Mouse (Mus musculus): ENCODE results near the gene 2010300C02Rik.
"Not testable (repeated sequence)": the region's sequence is repeated elsewhere in the genome, so short reads cannot be mapped to it uniquely, and the experiment has no call there.

The 2010300C02Rik gene

DNA sequence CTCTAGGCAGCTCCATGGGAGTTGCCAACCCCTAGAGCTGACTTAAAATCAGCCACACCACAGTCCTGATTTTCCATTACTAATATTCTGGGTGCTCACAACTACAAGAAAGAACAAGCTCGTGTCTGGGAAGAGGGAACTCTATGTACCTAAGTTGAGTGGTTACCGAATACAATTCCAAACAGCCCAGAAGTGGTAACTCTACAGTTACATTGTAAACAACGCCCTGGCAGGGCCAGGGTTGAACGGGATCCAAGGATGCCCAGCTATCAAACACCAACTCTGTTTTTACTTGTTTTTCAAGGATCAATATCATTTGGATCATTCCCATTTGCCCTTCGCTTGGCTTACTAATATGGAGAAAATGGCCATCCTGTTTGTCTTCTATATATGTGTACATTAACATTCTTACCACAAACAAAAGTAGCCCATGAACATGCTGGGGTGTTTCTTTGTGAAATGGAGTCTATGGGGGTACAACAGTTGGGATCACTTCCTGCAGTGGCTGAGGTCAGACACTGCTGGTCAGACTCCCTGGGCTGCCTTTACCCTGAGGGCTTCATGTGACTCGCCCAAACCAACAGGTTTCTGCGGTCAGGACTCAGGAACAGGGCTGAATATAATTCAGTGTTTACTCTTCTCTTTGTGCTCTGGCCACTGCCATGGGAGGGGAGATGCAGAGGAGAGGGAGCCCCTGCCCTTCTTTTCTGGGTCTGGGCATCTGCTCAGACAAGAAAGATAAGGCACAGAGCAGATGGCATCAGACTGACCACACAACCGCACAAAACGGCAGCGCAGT, 89.3 kb downstream of the 2010300C02Rik start:
- intact Hi-C loops (cut with DNase I): loop anchor here (5.0 kb wide), 1 partner anchor 358 kb away; no protein-coding TSS in a partner anchor

DNA sequence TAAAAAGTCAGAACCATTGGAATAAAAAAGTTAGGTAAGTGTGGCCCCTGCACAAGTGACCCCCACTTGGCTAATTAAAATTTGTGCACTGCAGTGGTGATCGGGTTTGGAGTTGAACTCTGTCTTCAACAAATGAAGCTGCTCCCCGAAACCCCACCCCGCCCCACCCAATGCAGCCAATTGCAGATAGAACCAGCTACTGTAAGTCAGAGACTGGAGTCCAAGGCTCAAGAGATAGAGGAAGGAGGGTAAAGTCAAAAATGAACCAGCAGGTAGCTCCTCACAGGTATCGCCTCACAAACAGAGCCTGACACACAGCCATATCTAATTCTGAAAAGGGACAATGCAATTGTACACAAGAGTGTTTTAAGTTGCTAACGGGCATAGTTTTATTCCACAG, 90.0 kb downstream of the 2010300C02Rik start:
- intact Hi-C loops (cut with DNase I): loop anchor here (5.0 kb wide), 1 partner anchor 358 kb away; no protein-coding TSS in a partner anchor

DNA sequence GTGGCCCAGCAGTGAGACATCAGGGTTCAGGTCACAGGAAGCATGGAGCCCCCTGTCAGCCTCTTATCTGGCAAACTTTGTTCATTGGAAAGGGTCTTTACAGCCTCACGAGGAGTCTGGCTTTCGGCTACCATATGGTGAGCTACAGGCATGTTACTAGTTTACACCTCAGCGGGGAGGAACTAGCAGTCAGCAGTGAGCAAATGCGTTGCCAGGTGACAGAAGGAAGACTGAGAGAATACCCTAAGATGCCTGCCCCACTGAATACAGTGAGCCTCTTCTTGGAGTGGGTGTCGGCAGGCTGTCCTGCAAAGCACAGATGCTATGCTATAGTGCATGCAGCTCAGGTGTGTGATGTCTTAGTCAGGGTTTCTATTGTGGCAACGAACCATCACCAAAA, 91.1 kb downstream of the 2010300C02Rik start:
- intact Hi-C loops (cut with DNase I): no loop called here

DNA sequence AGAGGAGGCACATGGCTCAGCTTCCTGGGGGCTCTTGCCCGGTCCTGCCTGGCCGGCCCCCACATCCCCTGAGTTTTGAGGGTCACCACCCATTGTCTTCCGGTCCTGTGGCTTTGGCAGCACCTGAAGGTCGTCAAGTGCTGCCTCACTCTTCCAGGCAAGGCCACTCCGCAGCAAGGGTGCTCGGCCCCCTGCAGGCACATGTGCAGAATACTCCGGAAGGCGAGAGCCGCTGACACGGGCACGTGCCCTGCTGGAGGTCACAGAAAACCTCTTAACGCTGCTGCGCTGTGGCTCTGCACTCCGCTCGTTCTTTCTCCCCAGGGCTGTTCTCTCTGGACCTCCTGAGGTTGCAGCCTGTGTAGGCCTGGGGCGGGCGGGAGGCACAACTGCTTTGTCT, 95.7 kb downstream of the 2010300C02Rik start:
- intact Hi-C loops (cut with DNase I): no loop called here

DNA sequence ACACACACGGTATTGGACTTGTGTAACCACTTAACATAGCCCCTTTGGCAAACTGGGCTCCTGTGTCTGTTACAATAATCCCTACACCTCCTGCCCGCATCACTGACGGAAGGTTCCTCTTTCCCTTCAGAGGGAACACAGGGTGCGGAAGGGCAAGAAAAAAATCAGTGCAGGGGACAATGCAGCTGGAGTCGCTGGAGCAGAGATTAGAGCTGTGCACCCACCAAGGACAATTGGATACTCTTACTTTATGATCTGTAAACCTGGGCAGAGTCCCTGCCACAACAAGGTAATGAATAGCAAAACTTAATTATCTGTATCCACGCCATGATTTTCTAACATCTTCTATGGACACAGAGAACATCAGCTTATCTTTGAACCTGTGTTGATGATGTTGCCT, 97.8 kb downstream of the 2010300C02Rik start:
- intact Hi-C loops (cut with DNase I): no loop called here

DNA sequence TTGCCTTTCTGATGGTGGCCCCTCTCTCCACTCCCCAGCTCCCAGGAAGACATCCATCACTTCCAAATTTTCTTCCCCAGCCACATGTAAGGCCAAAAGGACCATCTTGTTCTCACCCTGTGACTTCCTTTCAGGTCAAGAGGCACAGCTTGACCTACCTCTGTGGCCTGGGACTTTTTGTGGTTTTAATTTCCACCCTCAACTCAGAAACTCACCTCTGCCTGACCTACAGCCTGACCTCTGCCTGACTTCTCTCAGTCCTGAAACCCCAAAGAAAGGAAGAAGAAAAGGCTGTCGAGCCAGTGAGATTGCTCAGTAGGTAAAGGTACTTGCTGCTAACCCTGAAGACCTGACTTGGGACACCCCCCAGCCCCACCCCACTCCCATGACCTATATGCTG, 100.3 kb downstream of the 2010300C02Rik start:
- intact Hi-C loops (cut with DNase I): no loop called here

DNA sequence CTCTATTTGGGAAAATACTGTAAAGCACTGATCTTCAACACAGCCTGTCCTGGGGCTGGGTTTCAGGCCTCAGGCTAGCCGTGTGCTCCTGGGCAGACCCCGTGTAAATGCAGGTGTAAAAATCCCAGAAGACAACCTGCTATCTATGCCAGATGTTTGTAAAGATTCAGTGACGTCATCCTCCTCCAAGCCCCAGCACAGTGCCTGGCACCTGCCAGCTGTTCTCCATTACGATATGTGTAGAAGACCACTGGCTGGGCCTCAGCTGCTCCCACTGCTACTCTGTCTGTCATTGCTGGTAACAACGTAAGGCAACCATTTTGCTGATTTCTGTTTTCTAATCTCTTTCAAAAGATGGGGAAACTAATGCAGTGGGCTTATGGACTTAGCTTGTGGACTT, 102.8 kb downstream of the 2010300C02Rik start:
- intact Hi-C loops (cut with DNase I): no loop called here

DNA sequence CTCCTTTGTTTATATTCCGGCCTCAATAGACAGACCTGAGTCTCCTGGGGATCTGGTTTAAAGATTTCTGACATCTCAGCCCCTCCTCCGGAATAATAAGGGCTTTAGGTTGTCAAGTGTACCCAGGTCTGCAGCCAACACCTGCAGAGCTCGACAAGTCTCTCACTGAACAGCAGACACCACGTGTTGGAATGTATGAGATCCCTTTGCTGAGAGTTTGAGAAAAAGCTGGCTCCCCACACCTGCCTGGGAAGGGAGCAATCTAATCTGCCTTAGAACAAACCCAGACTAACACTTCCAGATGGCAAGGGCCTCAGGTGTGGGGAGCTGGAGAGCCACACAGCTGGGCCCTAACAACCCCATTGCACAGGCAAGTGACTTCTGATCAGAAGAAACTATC, 103.3 kb downstream of the 2010300C02Rik start:
- intact Hi-C loops (cut with DNase I): no loop called here

DNA sequence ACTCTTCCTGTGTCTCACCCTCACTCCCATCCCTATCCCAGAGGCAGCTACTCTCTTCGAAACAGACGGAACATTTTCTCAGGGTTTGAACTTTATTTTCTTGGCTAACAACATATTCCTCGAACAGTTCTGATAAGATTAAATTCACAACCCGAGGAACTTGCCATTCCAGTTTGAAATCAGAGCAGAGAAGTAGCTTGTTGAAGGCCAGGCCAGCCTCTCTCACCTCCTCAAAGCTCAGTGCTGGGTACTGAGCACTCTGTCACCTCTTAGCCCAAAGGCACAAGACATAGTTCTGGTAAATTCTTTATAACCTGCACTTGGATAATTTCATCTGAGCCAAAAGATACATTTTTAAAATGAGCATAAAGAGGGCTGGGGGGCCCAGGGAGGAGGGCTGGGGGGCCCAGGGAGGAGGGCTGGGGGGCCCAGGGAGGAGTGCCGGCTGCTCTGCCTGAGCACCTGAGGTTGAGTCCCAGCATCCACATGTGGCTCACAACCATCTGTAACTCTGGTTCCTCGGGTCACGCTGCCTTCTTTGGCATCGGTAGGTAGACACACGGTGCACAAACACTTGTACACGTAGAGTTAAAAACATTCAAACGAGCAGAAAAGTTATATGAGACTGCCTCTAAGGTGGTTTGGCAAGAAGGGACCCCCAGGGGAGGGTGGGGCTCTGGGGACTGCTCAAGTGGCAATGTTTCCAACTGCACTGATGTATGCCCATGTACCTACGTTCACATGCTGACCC, 104.4 kb downstream of the 2010300C02Rik start:
- intact Hi-C loops (cut with DNase I): no loop called here

DNA sequence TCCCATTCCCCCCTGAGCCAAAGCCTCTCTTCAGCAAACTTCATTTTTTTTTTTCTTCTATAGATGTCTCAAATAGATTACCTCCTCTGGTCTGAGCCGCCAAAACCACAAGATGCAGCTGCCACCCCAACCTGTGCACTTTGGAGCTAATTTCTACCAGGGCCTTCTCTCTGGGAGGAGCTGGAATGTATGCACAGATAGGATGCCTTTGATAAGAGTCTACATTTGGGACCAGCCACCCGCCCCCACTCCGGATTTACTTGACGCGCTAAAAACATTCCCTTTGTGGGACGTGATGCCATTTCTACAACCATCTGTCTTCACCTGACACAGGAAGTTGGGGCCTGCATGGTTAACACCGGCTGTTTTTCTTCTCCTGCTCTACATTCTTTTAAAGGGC, 105.0 kb downstream of the 2010300C02Rik start:
- intact Hi-C loops (cut with DNase I): no loop called here

DNA sequence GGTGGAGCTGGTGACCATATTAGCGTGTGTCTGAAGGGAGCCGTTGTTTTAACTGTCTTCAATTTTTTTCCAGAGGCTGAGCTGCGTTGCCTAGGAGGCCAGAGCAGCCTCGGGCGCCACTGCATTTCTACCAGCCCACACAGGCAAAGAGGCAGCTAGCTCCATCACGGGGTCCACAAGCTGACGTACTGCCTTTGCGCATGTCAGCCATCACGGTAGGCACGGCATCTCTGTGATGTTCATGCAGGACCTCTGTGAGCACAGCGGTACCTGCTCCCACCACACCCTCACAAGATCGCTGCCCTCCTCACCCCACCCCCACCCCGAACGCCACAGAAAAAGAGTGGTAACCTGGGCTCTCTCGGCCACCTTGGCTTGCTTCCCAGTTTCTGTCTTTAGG, 105.8 kb downstream of the 2010300C02Rik start:
- intact Hi-C loops (cut with DNase I): no loop called here

DNA sequence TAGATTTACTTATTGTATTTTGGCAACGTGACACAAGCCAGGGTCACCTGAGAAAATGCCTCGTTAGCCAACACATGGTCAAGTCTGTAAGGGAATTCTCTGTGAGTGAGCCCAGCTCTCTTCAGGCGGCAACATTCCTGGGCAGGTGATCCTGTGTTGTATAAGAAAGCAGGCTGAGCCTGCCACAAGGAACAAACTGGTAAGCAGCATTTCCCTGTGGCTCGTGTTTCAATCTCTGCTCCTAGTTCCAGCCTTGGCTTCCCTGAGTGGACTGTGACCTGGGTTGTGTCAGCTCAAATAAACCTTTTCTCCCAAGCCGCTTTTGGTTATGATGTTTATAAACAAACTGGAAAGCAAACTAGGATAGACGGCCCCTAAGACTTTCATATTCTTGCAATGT, 108.9 kb downstream of the 2010300C02Rik start:
- intact Hi-C loops (cut with DNase I): no loop called here

DNA sequence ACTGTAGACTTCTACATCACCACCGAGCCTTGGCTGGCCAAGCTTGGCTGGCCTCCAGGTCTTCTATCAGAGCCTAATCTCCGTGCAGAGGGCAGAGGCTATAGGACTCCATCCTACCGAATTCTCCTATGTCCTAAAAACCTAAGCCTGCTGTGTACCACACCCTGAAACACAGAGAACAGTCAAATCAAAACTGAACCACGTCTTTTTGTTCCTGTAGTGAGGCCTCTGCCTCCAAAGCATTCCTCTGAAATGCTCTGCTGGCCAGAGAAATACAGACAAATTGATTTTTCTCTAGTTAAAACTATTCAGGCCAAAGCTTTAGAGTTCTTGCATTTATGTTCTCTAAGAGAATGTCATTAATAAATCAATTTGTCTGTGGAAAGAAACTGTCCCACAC, 109.6 kb downstream of the 2010300C02Rik start:
- intact Hi-C loops (cut with DNase I): no loop called here

DNA sequence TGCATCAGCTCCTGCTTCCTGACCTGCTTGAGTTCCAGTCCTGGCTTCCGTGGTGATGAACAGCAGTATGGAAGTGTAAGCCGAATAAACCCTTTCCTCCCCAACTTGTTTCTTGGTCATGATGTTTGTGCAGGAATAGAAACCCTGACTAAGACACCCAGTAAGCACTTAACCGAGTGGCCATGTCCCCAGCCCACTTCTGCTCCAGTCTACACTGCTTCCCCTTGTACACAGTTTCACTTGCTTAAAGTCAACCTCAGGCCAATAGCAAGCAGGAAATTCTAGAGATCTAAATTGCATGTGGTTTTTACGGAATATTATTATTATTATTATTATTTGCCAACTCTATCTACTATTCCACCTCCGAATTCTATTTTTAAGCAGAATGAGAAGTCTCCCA, 114.2 kb downstream of the 2010300C02Rik start:
- intact Hi-C loops (cut with DNase I): not testable (repeated sequence)

DNA sequence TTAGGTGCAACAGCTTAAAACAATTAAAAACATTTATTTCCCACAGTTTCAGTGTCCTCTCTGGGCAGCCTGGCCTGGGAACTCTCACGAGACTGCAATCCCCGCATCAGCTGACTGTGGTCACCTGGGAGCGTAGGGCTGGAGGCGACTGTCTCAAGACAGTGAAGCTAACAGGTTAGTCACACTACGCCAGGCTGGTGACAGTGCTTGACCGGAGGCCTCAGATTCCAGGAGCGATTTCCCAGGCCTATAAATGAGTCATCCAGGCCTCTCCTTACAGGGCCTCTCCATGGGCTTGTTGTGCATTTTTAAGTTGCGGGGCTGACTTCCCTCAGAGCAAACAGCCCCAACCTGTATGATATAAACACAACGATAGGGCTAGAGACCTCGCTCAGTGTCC, 116.7 kb downstream of the 2010300C02Rik start:
- intact Hi-C loops (cut with DNase I): no loop called here

DNA sequence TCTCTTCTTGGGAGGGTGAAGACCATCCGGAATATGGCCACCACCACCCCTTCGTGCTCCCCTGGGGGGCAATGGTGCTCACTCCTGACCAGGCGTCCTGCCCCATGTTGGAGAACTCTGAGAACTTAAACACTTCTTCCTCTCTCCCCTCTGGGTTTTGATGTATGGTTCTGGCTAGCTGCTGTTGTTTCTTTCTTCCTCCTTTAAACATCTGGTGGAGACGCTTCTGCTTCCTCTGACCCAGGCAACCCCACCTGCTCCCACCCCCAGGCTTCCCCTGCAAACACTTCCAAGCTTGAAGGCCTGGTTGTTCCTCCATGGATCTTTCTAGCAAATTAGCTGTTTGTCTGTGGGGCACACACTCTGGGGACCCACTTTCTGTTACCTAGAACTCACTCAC, 117.6 kb downstream of the 2010300C02Rik start:
- intact Hi-C loops (cut with DNase I): no loop called here

DNA sequence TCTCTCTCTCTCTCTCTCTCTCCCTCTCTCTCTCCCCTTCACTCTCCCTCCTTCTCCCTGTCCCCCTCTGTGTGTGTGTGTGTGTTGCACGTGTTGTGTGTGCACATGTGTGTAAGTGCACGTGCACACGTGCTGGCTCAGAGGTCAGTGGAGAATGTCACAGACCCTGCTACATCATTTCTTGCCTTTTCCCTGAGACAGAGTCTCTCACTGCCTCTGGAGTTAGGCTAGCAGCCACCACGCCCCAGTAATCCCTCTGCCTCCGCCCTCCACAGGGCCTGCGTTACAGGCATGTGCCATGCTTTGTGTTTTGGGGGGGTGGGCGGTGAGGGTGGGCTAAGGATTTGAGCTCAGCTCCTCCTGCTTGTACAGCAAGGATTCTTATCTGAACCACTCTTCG, 118.4 kb downstream of the 2010300C02Rik start:
- intact Hi-C loops (cut with DNase I): no loop called here

DNA sequence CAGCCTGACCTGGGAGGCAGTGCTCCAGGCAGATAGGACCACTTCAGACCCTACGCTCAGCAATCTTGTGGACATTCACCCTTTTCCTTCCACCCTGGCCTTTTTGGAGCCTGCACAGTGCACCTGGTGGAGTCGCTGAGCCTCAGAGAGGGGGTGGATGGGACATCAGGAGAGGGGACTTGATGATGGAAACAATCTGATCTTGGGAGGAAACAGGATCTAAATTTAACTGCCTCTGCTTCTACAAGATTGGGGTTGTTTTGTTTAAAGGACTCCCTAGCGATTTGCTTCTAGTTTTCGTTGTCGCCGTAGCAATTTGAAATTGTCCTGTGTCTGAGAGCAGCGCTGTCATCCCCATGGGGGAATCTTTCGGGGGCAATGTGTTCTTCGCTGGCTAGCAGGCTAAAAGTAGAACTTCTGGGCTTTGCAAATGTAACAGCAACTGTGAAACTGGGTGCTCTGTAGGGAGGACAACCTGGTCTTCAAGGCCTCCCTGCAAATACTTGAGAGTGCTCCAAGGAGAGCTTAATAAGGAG, 119.2 kb downstream of the 2010300C02Rik start:
- intact Hi-C loops (cut with DNase I): no loop called here

DNA sequence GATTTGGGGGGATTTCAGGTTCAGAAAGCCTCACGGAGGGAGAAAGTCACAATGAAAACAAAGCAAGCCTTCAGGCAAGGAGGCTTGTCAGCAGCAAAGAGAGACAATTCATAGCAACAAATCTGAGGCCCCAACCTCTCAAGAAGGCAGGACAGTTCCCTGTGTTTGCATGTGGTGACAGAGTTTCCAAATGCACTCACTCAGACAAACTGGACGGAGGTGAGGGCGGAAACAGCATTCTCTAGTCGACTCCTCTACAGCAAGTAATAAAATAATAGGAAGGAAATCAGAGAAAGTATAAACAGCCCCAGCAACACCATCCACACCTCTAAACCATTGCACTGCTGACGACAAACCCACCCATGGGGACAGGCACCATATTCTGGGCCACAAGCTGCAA, 120.9 kb downstream of the 2010300C02Rik start:
- intact Hi-C loops (cut with DNase I): no loop called here

DNA sequence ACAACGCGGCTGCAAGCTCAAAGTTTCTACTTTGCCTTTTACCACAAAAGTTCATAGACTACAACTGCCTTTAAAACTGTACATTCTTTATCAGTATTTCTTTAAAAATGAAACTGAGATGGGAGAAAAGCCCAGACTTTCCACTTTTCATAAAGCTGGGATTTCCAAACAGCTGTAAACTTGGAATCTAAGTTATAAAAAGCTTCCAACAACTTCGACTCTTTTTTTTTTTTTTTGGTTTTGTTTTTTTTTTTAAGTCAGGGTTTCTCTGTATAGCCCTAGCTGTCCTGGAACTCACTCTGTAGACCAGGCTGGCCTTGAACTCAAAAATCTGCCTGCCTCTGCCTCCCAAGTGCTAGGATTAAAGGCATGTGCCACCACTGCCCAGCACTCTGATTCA, 125.1 kb downstream of the 2010300C02Rik start:
- intact Hi-C loops (cut with DNase I): not testable (repeated sequence)

DNA sequence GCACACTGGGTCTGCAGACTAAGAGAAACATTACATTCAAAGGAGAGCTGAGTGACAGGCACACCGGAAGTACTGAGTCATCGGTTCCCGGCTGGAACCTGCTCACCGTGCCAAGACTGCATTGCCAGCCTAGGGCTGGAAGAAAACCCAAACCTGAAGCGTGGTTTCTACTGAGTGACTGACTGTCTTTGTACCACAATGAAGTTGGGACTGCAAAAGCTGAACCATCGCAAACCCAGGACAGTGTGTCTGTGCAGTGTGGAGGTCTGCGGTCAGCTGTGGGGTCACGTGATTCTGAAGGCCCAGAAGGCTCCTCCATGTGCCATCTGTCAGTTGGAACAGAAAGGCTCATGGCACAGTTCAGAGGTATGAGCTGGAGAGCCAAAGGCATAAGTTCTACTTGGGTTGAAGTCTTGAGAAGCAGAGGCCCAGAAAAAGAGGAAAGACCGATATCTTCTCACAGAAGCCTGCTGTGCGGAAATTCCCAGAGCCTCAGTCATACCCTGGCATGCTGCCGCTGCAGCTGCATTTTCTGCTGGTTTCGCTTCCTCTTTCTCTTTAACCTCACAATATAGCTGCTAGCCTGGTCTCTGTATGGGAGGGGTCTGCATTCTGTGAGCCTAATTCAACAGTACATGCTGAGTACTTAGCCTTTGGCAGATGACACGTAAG, 133.9 kb downstream of the 2010300C02Rik start:
- intact Hi-C loops (cut with DNase I): no loop called here
